Mouse (Mus musculus) cerebellum, adult 2 months (tissue): ENCODE measurements at regions not wholly inside any gene's neighbourhood (a gene's known extent, or its start where the extent isn't known, plus 50 kb on each side); places are given as distances from the start of the nearest gene placed in this dataset.

ENCODE experiments used
- CTCF ChIP-seq: fragments of 200-500 bp; IDR thresholded peaks from 2 replicates; pipeline ENCODE4 v1.5.1; 2011; ENCODE audit warnings: low read depth, mild to moderate bottlenecking, control low read depth, low read length, moderate library complexity, borderline replicate concordance; ENCODE audit not compliant: insufficient read depth
- POLR2A ChIP-seq: fragments of 200-500 bp; IDR thresholded peaks from 2 replicates; pipeline ENCODE4 v1.6.1; 2011; ENCODE audit warnings: low read length, control low read depth, borderline replicate concordance; ENCODE audit not compliant: insufficient read depth

DNA sequence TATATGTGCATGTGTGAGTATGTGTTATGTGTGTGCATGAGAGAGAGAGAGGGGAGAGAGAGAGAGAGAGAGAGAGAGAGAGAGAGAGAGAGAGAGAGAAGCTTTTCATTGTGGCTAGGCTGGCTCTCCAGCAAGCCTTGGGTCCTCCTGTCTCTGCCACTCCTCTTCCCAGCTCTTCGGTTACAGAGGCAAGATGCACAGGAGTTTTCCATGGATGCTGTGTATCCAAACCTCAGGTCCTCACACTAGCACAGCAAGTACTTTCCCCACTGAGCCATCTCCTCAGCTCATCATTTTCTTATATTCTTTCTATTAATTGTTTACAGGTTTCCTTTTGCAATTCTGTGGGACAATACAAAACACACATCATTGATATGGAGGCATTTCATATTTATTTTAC is 152.8 kb upstream of the S100g start:
- no peak for TF ChIP-seq CTCF
- no peak for TF ChIP-seq POLR2A
